Mouse (Mus musculus): Measurements from ENCODE around the gene Kif13a. TPM values are rescaled to one million over a fixed set of nuclear protein-coding genes. Genes with fewer than 3 reads are reported as not detected.
A peak's percentile ranks its signal among the peaks of the same experiment; 100 is the strongest.

Kif13a gene
- polyA plus RNA-seq, 1 experiment from 2014 or later = 7.6 TPM

- no peak overlapping the region for H3K9ac ChIP-seq (ENCODE audit: low read depth, low read length)
- H3K4me1 ChIP-seq (ENCODE audit: control insufficient read depth, insufficient read depth, low read length) = no peaks in the 10 kb centered on the region
- ATAC-seq = no peak
- H3K4me3 ChIP-seq (ENCODE audit: low read length) = no peak overlapping the region
- no peaks in the 10 kb centered on the region for H3K36me3 ChIP-seq (ENCODE audit: control insufficient read depth, insufficient read depth, low read length)
- no peaks in the 10 kb centered on the region for H3K27me3 ChIP-seq (replicated peaks; ENCODE audit: control insufficient read depth, insufficient read depth, low read length)
- H3K9me3 ChIP-seq (ENCODE audit: control insufficient read depth, low read length) = no peaks in the 10 kb centered on the region
- H3K27ac ChIP-seq (ENCODE audit: low read length) = no peak overlapping the region
- H3K4me2 ChIP-seq (ENCODE audit: low read depth, low read length) = no peak overlapping the region
- WGBS = 66% methylated on average over 2 of the region's 2 CpGs
Observed at GRCm38 (mm10) chr13:46742367-46742766, 187.3 kb downstream of the Kif13a start.

GRCm38 (mm10) chr13:46739426-46739825 lies 190.2 kb downstream of the Kif13a start:
- H3K9ac ChIP-seq (ENCODE audit: low read depth, low read length) = no peak overlapping the region
- WGBS = 72% methylated on average over 7 of the region's 7 CpGs
- no peak overlapping the region for H3K4me3 ChIP-seq (ENCODE audit: low read length)
- no peaks in the 10 kb centered on the region for H3K36me3 ChIP-seq (ENCODE audit: control insufficient read depth, insufficient read depth, low read length)
- H3K27ac ChIP-seq (ENCODE audit: low read length) = no peak overlapping the region
- H3K9me3 ChIP-seq (ENCODE audit: control insufficient read depth, low read length) = no peaks in the 10 kb centered on the region
- no peaks in the 10 kb centered on the region; the same call in 1 of the 2 replicates for H3K4me1 ChIP-seq (ENCODE audit: control insufficient read depth, insufficient read depth, low read length)
- no peaks in the 10 kb centered on the region for H3K27me3 ChIP-seq (replicated peaks; ENCODE audit: control insufficient read depth, insufficient read depth, low read length)
- no peak for ATAC-seq
- no peak overlapping the region for H3K4me2 ChIP-seq (ENCODE audit: low read depth, low read length)

GRCm38 (mm10) chr13:46737482-46737881 lies 192.2 kb downstream of the Kif13a start:
- Histone ChIP-seq H3K36me3 (ENCODE audit: control insufficient read depth, insufficient read depth, low read length) (no peaks in the 10 kb centered on the region), H3K4me3 (ENCODE audit: low read length) (no peak overlapping the region), H3K27me3 (replicated peaks; ENCODE audit: control insufficient read depth, insufficient read depth, low read length) (no peaks in the 10 kb centered on the region), H3K9ac (ENCODE audit: low read depth, low read length) (no peak overlapping the region), H3K4me1 (ENCODE audit: control insufficient read depth, insufficient read depth, low read length) (no peaks in the 10 kb centered on the region; the same call in 1 of the 2 replicates), H3K4me2 (ENCODE audit: low read depth, low read length) (no peak overlapping the region), H3K9me3 (ENCODE audit: control insufficient read depth, low read length) (no peaks in the 10 kb centered on the region), H3K27ac (ENCODE audit: low read length) (no peak overlapping the region)
- WGBS = 78% methylated on average over 4 of the region's 4 CpGs
- ATAC-seq = no peak

- Histone ChIP-seq H3K9me3 (ENCODE audit: control insufficient read depth, low read length) (no peaks in the 10 kb centered on the region), H3K36me3 (ENCODE audit: control insufficient read depth, insufficient read depth, low read length) (no peaks in the 10 kb centered on the region), H3K9ac (ENCODE audit: low read depth, low read length) (peak overlapping the region; percentile 73), H3K27ac (ENCODE audit: low read length) (peak overlapping the region; percentile 68; the same call in 1 of the 2 replicates), H3K4me1 (ENCODE audit: control insufficient read depth, insufficient read depth, low read length) (no peaks in the 10 kb centered on the region; the same call in 1 of the 2 replicates), H3K4me3 (ENCODE audit: low read length) (peak overlapping the region; percentile 62), H3K27me3 (replicated peaks; ENCODE audit: control insufficient read depth, insufficient read depth, low read length) (no peaks in the 10 kb centered on the region), H3K4me2 (ENCODE audit: low read depth, low read length) (peak overlapping the region; percentile 96)
- WGBS = under 1% methylated on average over 12 of the region's 12 CpGs
- peak; percentile 41; the same call in 1 of the 2 replicates for ATAC-seq
Observed at GRCm38 (mm10) chr13:46736479-46736865, 193.2 kb downstream of the Kif13a start.

- Histone ChIP-seq H3K4me1 (ENCODE audit: control insufficient read depth, insufficient read depth, low read length) (no peaks in the 10 kb centered on the region; the same call in 1 of the 2 replicates), H3K27me3 (replicated peaks; ENCODE audit: control insufficient read depth, insufficient read depth, low read length) (no peaks in the 10 kb centered on the region), H3K4me3 (ENCODE audit: low read length) (peak overlapping the region; percentile 62), H3K9ac (ENCODE audit: low read depth, low read length) (peak overlapping the region; percentile 73), H3K27ac (ENCODE audit: low read length) (peak overlapping the region; percentile 68), H3K4me2 (ENCODE audit: low read depth, low read length) (peak overlapping the region; percentile 96), H3K9me3 (ENCODE audit: control insufficient read depth, low read length) (no peaks in the 10 kb centered on the region), H3K36me3 (ENCODE audit: control insufficient read depth, insufficient read depth, low read length) (no peaks in the 10 kb centered on the region)
- WGBS = under 1% methylated on average over 20 of the region's 20 CpGs
- ATAC-seq = peak; percentile 80
Observed at GRCm38 (mm10) chr13:46735808-46736478, 193.7 kb downstream of the Kif13a start.

GRCm38 (mm10) chr13:46735219-46735807 lies 194.4 kb downstream of the Kif13a start:
- no peaks in the 10 kb centered on the region for H3K9me3 ChIP-seq (ENCODE audit: control insufficient read depth, low read length)
- H3K36me3 ChIP-seq (ENCODE audit: control insufficient read depth, insufficient read depth, low read length) = no peaks in the 10 kb centered on the region
- no peak; the same call in 1 of the 2 replicates for ATAC-seq
- H3K27me3 ChIP-seq (replicated peaks; ENCODE audit: control insufficient read depth, insufficient read depth, low read length) = no peaks in the 10 kb centered on the region
- peak overlapping the region; percentile 62 for H3K4me3 ChIP-seq (ENCODE audit: low read length)
- 29% methylated on average over 11 of the region's 11 CpGs for WGBS
- peak overlapping the region; percentile 96 for H3K4me2 ChIP-seq (ENCODE audit: low read depth, low read length)
- H3K4me1 ChIP-seq (ENCODE audit: control insufficient read depth, insufficient read depth, low read length) = no peaks in the 10 kb centered on the region; the same call in 1 of the 2 replicates
- peak overlapping the region; percentile 73 for H3K9ac ChIP-seq (ENCODE audit: low read depth, low read length)
- peak overlapping the region; percentile 68; the same call in 1 of the 2 replicates for H3K27ac ChIP-seq (ENCODE audit: low read length)

- Histone ChIP-seq H3K4me2 (ENCODE audit: low read depth, low read length) (no peak overlapping the region), H3K27ac (ENCODE audit: low read length) (no peak overlapping the region), H3K27me3 (replicated peaks; ENCODE audit: control insufficient read depth, insufficient read depth, low read length) (no peaks in the 10 kb centered on the region), H3K4me3 (ENCODE audit: low read length) (no peak overlapping the region), H3K9me3 (ENCODE audit: control insufficient read depth, low read length) (no peaks in the 10 kb centered on the region), H3K36me3 (ENCODE audit: control insufficient read depth, insufficient read depth, low read length) (no peaks in the 10 kb centered on the region), H3K9ac (ENCODE audit: low read depth, low read length) (no peak overlapping the region), H3K4me1 (ENCODE audit: control insufficient read depth, insufficient read depth, low read length) (peaks cover 3% of the 10 kb centered on the region)
- 71% methylated on average over 2 of the region's 2 CpGs for WGBS
- ATAC-seq = no peak
Observed at GRCm38 (mm10) chr13:46729998-46730397, 199.7 kb downstream of the Kif13a start.

GRCm38 (mm10) chr13:46728411-46728810 lies 201.3 kb downstream of the Kif13a start:
- ATAC-seq = no peak
- H3K27ac ChIP-seq (ENCODE audit: low read length) = peak overlapping the region; percentile 34; the same call in 1 of the 2 replicates
- 19% methylated on average over 5 of the region's 5 CpGs for WGBS

GRCm38 (mm10) chr13:46727837-46728268 lies 201.8 kb downstream of the Kif13a start, which contains the start of gene Nup153:
Gene Nup153 (minus strand): TSS chr13:46727940.
- Histone ChIP-seq H3K9ac (ENCODE audit: low read depth, low read length) (peak within 1 kb of the TSS; percentile 95), H3K4me1 (ENCODE audit: control insufficient read depth, insufficient read depth, low read length) (peaks cover 6% of the 10 kb centered on the region), H3K4me2 (ENCODE audit: low read depth, low read length) (peak within 1 kb of the TSS; percentile 80), H3K9me3 (ENCODE audit: control insufficient read depth, low read length) (no peaks in the 10 kb centered on the region), H3K27me3 (replicated peaks; ENCODE audit: control insufficient read depth, insufficient read depth, low read length) (no peaks in the 10 kb centered on the region), H3K4me3 (ENCODE audit: low read length) (peak within 1 kb of the TSS; percentile 94), H3K36me3 (ENCODE audit: control insufficient read depth, insufficient read depth, low read length) (no peaks in the 10 kb centered on the region), H3K27ac (ENCODE audit: low read length) (peak within 1 kb of the TSS; percentile 96)
- under 1% methylated on average over 51 of the region's 51 CpGs for WGBS
- peak; percentile 94 for ATAC-seq

More at GRCm38 (mm10) chr13:46728411-46728810, 201.3 kb downstream of the Kif13a start:
- Histone ChIP-seq H3K9me3 (ENCODE audit: control insufficient read depth, low read length) (no peaks in the 10 kb centered on the region), H3K4me1 (ENCODE audit: control insufficient read depth, insufficient read depth, low read length) (peaks cover 6% of the 10 kb centered on the region), H3K4me2 (ENCODE audit: low read depth, low read length) (peak overlapping the region; percentile 55), H3K36me3 (ENCODE audit: control insufficient read depth, insufficient read depth, low read length) (no peaks in the 10 kb centered on the region), H3K9ac (ENCODE audit: low read depth, low read length) (peak overlapping the region; percentile 66), H3K27me3 (replicated peaks; ENCODE audit: control insufficient read depth, insufficient read depth, low read length) (no peaks in the 10 kb centered on the region), H3K4me3 (ENCODE audit: low read length) (peak overlapping the region; percentile 94)
